Mouse (Mus musculus) midbrain, embryonic 10.5 days (tissue): ENCODE measurements around the gene Fbxo47. TPM values are rescaled to one million over a fixed set of nuclear protein-coding genes. Genes with fewer than 3 reads are reported as not detected.

Experiments used
- DNase-seq: peaks from one replicate; pipeline ENCODE4 v3.0.0-alpha.2; 2017; ENCODE audit warnings: low spot score
- H3K27ac ChIP-seq: fragments of 300-500 bp; sonication (generic); replicated peaks from 2 replicates; pipeline ENCODE4 v1.5.1; 2016; ENCODE audit warnings: mild to moderate bottlenecking
- H3K27me3 ChIP-seq: fragments of 300-500 bp; sonication (generic); 2 replicates; pipeline ENCODE4 v1.6.1; 2016; ENCODE audit warnings: low read depth, mild to moderate bottlenecking; ENCODE audit not compliant: poor library complexity, severe bottlenecking
- H3K36me3 ChIP-seq: fragments of 300-500 bp; sonication (generic); 2 replicates; pipeline ENCODE4 v1.6.1; 2016; ENCODE audit warnings: mild to moderate bottlenecking, moderate library complexity
- H3K4me1 ChIP-seq: fragments of 300-500 bp; sonication (generic); 2 replicates; pipeline ENCODE4 v1.6.1; 2016
- H3K4me3 ChIP-seq: fragments of 300-500 bp; sonication (generic); 2 replicates; pipeline ENCODE4 v1.5.1; 2016; ENCODE audit warnings: mild to moderate bottlenecking, moderate library complexity
- H3K9me3 ChIP-seq: fragments of 300-500 bp; sonication (generic); replicated peaks from 2 replicates; pipeline ENCODE4 v1.6.1; 2016; ENCODE audit warnings: mild to moderate bottlenecking
- WGBS: fragments of 180-500 bp; shearing (Covaris S2); methylation state at CpG from one replicate; pipeline ENCODE4 v1.1.7; 2016; 5-methylcytosine and 5-hydroxymethylcytosine counted together
- polyA plus RNA-seq: library from polyadenylated mRNA; unstranded; fragments of >200 nt; fragmentation: Nextera tagmentation; extraction: Ambion mirVana; gene quantifications from 2 replicates; pipeline ENCODE4 v1.2.1, GENCODE M21; 2016

Fbxo47 gene
- polyA plus RNA-seq, 1 experiment from 2014 or later, result 0.38 TPM

DNA sequence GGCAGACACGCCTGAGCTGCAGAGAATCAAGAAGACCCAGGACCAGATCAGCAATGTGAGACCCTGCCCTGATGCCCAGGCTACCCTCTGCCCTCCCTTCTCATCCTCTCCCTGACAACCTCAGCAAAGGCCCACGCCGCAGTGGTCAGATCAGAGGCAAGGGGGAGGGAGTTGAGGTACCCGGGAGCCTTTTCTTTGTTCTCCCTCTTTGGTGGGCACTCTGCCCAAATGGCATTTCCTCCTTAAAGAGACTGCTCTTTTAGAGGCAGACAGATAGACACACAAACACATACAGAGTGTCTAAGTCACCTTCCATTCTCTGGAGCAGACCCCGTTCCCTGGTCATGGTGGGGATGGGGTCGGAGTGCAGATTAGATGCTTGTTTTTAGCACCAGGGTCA is 59.1 kb downstream of the Fbxo47 start:
- H3K27ac ChIP-seq, result 0 out of 2 replicates have a peak overlapping the region, but pooled peaks have one; percentile 25
- H3K36me3 ChIP-seq, result peaks cover 74% of the 10 kb centered on the region
- no peaks in the 10 kb centered on the region for H3K27me3 ChIP-seq
- H3K4me3 ChIP-seq, result no peak overlapping the region
- DNase-seq, result no peak
- no peaks in the 10 kb centered on the region for H3K9me3 ChIP-seq
- H3K4me1 ChIP-seq, result peaks cover 24% of the 10 kb centered on the region
- 91% methylated on average over 6 of the region's 6 CpGs for whole genome bisulfite sequencing

DNA sequence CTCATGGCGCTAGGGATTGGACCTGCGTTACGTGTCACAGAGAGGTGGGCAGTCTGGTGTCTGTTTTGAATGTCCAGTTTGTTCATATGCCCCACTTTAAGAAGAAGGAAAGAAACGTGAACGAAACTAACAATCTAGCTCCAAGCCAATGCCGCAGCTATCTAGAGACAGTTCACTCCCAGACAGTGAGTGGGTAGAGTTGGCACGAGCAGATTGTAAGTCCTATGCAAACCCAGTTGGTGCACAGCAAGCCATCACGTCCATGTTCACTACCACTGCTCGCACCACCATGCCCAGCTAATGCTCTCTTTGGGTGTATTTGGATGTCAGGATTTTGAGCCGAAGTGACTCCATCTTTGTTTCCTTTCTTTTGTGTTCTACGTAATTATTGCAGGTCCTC is 59.8 kb downstream of the Fbxo47 start:
- Histone ChIP-seq H3K4me3 (no peak overlapping the region), H3K9me3 (no peaks in the 10 kb centered on the region), H3K27ac (no peak overlapping the region), H3K4me1 (peaks cover 32% of the 10 kb centered on the region), H3K27me3 (no peaks in the 10 kb centered on the region), H3K36me3 (peaks cover 70% of the 10 kb centered on the region)
- 97% methylated on average over 11 of the region's 11 CpGs for WGBS
- DNase-seq, result no peak

- WGBS, result 78% methylated on average over 20 of the region's 20 CpGs
- Histone ChIP-seq H3K4me3 (no peak overlapping the region), H3K27me3 (no peaks in the 10 kb centered on the region), H3K4me1 (peaks cover 43% of the 10 kb centered on the region), H3K27ac (peak overlapping the region; percentile 56), H3K36me3 (peaks cover 65% of the 10 kb centered on the region), H3K9me3 (no peaks in the 10 kb centered on the region)
- no peak for DNase-seq
Measured at GRCm38 (mm10) chr11:97822840-97823603, 60.9 kb downstream of the Fbxo47 start.

DNA sequence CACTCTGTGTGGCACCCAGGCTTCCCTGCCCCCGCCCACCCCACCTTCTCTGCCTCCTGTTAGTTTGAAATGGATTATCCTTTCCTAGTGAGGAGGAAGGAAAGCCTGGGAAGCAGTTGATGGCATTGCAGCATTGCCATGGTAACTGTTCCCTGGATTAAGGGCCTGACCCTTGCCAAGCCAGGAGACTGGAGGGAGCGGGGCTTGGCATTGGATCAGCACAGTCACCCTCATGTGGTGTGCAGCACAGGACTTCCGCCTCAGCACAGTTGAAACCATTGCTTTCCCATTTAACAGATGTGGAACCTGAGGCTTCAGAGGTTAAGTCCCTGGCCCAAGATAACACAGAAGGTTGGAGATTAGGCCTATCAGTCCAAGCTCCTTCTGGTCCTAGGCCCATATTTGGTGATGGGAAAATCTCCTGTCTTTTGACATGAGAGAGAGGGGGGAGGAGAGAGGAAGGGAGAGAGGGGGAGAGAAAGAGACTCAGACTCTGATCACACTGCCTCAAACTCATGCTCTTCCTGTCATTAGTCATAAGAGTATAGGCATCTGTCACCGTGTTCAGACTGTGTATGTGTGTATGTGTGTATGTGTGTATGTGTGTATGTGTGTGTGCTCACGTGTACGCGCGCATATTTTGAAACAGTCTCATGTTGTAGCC is 62.4 kb downstream of the Fbxo47 start:
- Histone ChIP-seq H3K27me3 (no peaks in the 10 kb centered on the region), H3K4me1 (peaks cover 58% of the 10 kb centered on the region), H3K9me3 (no peaks in the 10 kb centered on the region), H3K4me3 (no peak overlapping the region), H3K36me3 (peaks cover 54% of the 10 kb centered on the region), H3K27ac (0 out of 2 replicates have a peak overlapping the region, but pooled peaks have one; percentile 46)
- no peak for DNase-seq
- WGBS, result 91% methylated on average over 8 of the region's 8 CpGs

GRCm38 (mm10) chr11:97820840-97821239 is 63.1 kb downstream of the Fbxo47 start:
- WGBS, result 72% methylated on average over 4 of the region's 4 CpGs
- Histone ChIP-seq H3K27ac (peak overlapping the region; percentile 39; the same call in 1 of the 2 replicates), H3K4me1 (peaks cover 65% of the 10 kb centered on the region), H3K27me3 (0 out of 2 replicates have a peak, but pooled peaks cover under 1% of the 10 kb centered on the region), H3K9me3 (no peaks in the 10 kb centered on the region), H3K36me3 (peaks cover 56% of the 10 kb centered on the region), H3K4me3 (no peak overlapping the region)
- no peak for DNase-seq

GRCm38 (mm10) chr11:97819923-97820322 is 64.0 kb downstream of the Fbxo47 start:
- H3K4me1 ChIP-seq, result peaks cover 74% of the 10 kb centered on the region
- 0 out of 2 replicates have a peak, but pooled peaks cover 6% of the 10 kb centered on the region for H3K27me3 ChIP-seq
- H3K27ac ChIP-seq, result no peak overlapping the region; the same call in 1 of the 2 replicates
- WGBS, result 84% methylated on average over 5 of the region's 5 CpGs
- no peak for DNase-seq
- H3K9me3 ChIP-seq, result no peaks in the 10 kb centered on the region
- H3K4me3 ChIP-seq, result no peak overlapping the region
- H3K36me3 ChIP-seq, result peaks cover 51% of the 10 kb centered on the region

DNA sequence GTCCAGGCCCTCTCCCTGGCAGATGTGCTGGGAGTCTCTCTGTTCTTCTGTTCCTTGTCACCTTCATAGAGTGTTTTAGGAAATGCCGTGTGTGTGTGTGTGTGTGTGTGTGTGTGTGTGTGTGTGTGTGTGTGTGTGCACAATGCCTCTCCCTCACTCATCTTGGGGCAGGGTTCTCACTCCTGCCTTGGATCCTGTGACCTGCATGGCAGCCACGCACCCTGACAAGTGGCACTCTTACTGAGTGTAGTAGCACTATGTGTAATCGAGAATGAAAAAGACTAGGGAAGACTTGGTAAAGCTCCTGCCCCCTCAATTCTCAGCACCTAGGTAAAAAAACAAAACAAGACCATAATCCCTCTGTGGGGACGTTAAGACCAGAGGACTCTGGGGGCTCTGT is 64.9 kb downstream of the Fbxo47 start:
- H3K9me3 ChIP-seq, result no peaks in the 10 kb centered on the region
- H3K4me3 ChIP-seq, result no peak overlapping the region
- no peak for DNase-seq
- peaks cover 49% of the 10 kb centered on the region for H3K36me3 ChIP-seq
- WGBS, result 50% methylated on average over 4 of the region's 4 CpGs
- H3K4me1 ChIP-seq, result peaks cover 82% of the 10 kb centered on the region
- peak overlapping the region; percentile 90 for H3K27ac ChIP-seq
- 0 out of 2 replicates have a peak, but pooled peaks cover 6% of the 10 kb centered on the region for H3K27me3 ChIP-seq

DNA sequence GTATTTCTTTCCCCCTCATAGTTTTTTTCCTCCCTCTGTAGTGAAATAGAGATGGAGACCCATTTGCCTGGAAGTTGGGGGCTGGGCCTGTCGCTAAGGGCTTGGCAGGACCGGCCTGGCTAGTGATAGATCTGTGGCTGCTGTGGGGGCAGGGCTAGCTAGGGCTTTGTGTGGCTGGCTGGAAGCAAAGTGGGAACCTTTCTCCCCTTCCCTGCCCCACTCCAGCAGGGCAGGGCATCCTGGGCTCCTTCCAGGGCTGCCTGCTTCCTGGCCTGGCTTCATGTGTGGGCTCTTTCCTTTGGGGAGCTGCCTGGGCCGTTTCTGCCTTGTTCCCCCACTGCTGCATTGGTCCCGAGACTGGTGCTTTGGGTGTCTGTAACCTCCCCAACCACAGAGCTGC is 65.4 kb downstream of the Fbxo47 start:
- Histone ChIP-seq H3K36me3 (peaks cover 50% of the 10 kb centered on the region), H3K4me3 (peak overlapping the region; percentile 26; the same call in 1 of the 2 replicates)
- WGBS, result 3% methylated on average over 4 of the region's 4 CpGs

DNA sequence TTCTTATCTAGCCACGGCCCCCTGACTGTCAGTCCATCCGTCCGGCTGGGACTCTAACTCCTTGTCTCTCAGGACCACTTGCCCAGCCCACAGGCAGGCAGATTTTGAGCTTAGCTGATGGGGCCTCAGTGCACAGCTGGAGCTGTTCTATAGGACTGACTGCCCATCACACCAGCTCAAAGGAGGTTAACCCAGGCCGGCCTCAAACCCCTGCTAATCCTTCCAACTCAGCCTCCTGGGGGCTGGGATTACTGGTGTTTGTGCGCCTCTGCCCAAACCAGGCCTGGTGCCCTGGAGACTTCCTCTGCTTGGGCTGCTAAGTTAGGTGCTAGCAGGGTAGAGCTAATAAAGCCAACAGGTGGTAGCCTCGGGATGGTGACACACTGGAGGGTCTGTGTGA is 66.0 kb downstream of the Fbxo47 start:
- Histone ChIP-seq H3K27me3 (0 out of 2 replicates have a peak, but pooled peaks cover 6% of the 10 kb centered on the region), H3K27ac (peak overlapping the region; percentile 90), H3K9me3 (no peaks in the 10 kb centered on the region), H3K4me3 (peak overlapping the region; percentile 26; the same call in 1 of the 2 replicates), H3K4me1 (peaks cover 89% of the 10 kb centered on the region), H3K36me3 (peaks cover 50% of the 10 kb centered on the region)
- peak; percentile 74 for DNase-seq
- WGBS, result 16% methylated on average over 6 of the region's 6 CpGs

More for the DNA sequence above, 65.4 kb downstream of the Fbxo47 start:
- H3K27ac ChIP-seq, result peak overlapping the region; percentile 90
- no peaks in the 10 kb centered on the region for H3K9me3 ChIP-seq
- H3K4me1 ChIP-seq, result peaks cover 88% of the 10 kb centered on the region
- DNase-seq, result peak; percentile 80
- 0 out of 2 replicates have a peak, but pooled peaks cover 6% of the 10 kb centered on the region for H3K27me3 ChIP-seq

DNA sequence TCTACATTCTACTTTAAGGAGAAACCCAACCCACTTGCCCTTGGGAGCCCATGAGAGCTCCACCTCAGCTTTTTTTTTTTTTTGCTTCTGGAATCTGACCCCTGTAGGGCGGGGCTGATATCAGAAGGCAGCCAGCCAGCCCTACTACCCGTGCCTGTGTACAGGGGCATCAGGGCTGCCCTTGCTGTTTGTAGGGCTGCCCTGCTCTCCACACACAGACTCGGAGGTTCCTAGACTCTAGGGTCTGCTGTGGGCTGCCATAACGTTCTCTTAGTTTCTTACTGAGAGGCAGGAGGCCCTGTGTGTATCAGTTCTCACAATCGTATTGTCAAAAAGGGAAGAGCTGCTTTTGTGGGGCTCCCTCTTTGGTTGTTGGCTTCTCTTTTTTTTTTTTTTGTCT is 66.6 kb downstream of the Fbxo47 start:
- no peak for DNase-seq
- Histone ChIP-seq H3K27ac (peak overlapping the region; percentile 90), H3K27me3 (0 out of 2 replicates have a peak, but pooled peaks cover 6% of the 10 kb centered on the region), H3K9me3 (no peaks in the 10 kb centered on the region), H3K4me1 (peaks cover 90% of the 10 kb centered on the region), H3K4me3 (0 out of 2 replicates have a peak overlapping the region, but pooled peaks have one; percentile 26), H3K36me3 (peaks cover 46% of the 10 kb centered on the region)
- WGBS, result 37% methylated on average over 5 of the region's 5 CpGs

DNA sequence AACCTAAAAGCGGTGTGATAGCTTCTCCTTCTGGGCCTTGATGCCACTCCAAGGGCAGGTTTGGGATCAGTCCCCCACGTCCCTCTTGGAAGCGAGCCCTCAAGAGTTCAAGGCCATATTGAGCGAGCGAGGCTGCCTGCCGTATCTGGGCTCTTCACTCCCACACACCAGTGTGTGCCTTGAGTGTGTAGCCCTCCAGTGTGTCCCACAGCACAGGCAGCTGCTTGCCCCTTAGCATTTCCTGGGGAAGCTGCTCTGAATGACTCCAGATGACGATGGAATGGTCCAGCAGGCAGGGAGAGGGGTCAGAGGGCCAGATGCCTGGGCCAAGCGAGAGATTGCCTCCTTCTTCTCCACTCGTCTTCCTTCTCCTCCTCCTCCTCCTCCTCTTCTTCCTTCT is 67.0 kb downstream of the Fbxo47 start:
- 55% methylated on average over 9 of the region's 9 CpGs for WGBS
- Histone ChIP-seq H3K27ac (peak overlapping the region; percentile 90), H3K9me3 (no peaks in the 10 kb centered on the region), H3K36me3 (peaks cover 46% of the 10 kb centered on the region), H3K4me3 (no peak overlapping the region), H3K4me1 (peaks cover 95% of the 10 kb centered on the region), H3K27me3 (0 out of 2 replicates have a peak, but pooled peaks cover 6% of the 10 kb centered on the region)
- DNase-seq, result no peak

- peak overlapping the region; percentile 14 for H3K27ac ChIP-seq
- no peak overlapping the region for H3K4me3 ChIP-seq
- H3K9me3 ChIP-seq, result no peaks in the 10 kb centered on the region
- H3K36me3 ChIP-seq, result peaks cover 40% of the 10 kb centered on the region
- H3K27me3 ChIP-seq, result 0 out of 2 replicates have a peak, but pooled peaks cover 6% of the 10 kb centered on the region
- no peak for DNase-seq
- H3K4me1 ChIP-seq, result peaks cover 98% of the 10 kb centered on the region
- WGBS, result 50% methylated on average over 5 of the region's 5 CpGs
Measured at GRCm38 (mm10) chr11:97816176-97816575, 67.8 kb downstream of the Fbxo47 start.
